Mouse (Mus musculus): ENCODE data around the gene Def6.

DNA sequence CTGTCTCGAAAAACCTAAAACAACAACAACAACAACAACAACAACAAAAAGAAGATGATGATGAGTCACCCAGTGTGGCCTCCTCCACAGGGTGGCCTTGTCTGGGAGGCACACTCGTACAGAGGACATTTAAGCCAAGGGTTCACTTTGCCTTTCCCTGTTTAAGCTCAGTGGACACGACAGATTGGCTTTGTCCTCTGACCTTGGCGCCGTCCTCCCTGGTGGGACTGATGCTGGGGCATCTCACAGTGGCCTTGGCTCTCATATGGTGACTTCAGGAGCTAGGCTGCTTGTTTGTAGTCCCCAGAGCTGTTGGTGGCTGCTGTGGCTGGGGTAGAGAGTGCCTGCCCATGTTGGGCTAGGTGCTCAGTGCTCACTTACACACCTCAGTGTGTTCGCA, 36.6 kb downstream of the Def6 start:
- TF ChIP-seq CTCF (conservative IDR thresholded peaks at IDR 0.05; ENCODE audit: low read length): no peak
- no peak for TF ChIP-seq NANOG (IDR thresholded peaks at IDR 0.05; ENCODE audit: borderline replicate concordance, low read length)
